Mouse (Mus musculus): ENCODE measurements around the gene Tmem239. TPM values are rescaled to one million over a fixed set of nuclear protein-coding genes. Genes with fewer than 3 reads are reported as not detected.
"Not testable (repeated sequence)": the region's sequence is repeated elsewhere in the genome, so short reads cannot be mapped to it uniquely, and the experiment has no call there.

The Tmem239 gene
- polyA plus RNA-seq (2015; fragmentation: Nextera tagmentation; extraction: Ambion mirVana), result 0.29 TPM in 1 of 2 replicates, not detected in the other

- no peak for ATAC-seq (ENCODE audit: low read depth)
- Histone ChIP-seq H3K4me3 (no peak within 1 kb of the TSS), H3K9ac (no peak within 1 kb of the TSS), H3K4me1 (replicated peaks) (peaks cover under 1% of the 10 kb centered on the region; the same call in 1 of the 2 replicates), H3K4me2 (no peak within 1 kb of the TSS), H3K27ac (replicated peaks) (no peak within 1 kb of the TSS), H3K27me3 (no peaks in the 10 kb centered on the region), H3K9me3 (no peaks in the 10 kb centered on the region), H3K36me3 (no peaks in the 10 kb centered on the region)
- 71% methylated on average over 2 of the region's 2 CpGs for WGBS
These were observed at the start of gene Tmem239 for GRCm38 (mm10) chr2:130406178-130406577. Gene Tmem239, plus strand, starts transcription at chr2:130406478.

GRCm38 (mm10) chr2:130357551-130357950, 48.7 kb upstream of the Tmem239 start:
- peaks cover 56% of the 10 kb centered on the region for H3K27me3 ChIP-seq
- WGBS, result 90% methylated on average over 5 of the region's 5 CpGs
- H3K36me3 ChIP-seq, result no peaks in the 10 kb centered on the region
- peaks cover 10% of the 10 kb centered on the region; the same call in 1 of the 2 replicates for H3K4me1 ChIP-seq (replicated peaks)
- no peak overlapping the region for H3K4me3 ChIP-seq
- H3K4me2 ChIP-seq, result no peak overlapping the region
- ATAC-seq (ENCODE audit: low read depth), result no peak
- H3K9me3 ChIP-seq, result no peaks in the 10 kb centered on the region
- no peak overlapping the region for H3K9ac ChIP-seq
- H3K27ac ChIP-seq (replicated peaks), result no peak overlapping the region

- Histone ChIP-seq H3K4me1 (replicated peaks) (peaks cover 13% of the 10 kb centered on the region; the same call in 1 of the 2 replicates), H3K9ac (no peak overlapping the region), H3K27ac (replicated peaks) (no peak overlapping the region), H3K36me3 (no peaks in the 10 kb centered on the region), H3K9me3 (no peaks in the 10 kb centered on the region), H3K27me3 (peaks cover 69% of the 10 kb centered on the region), H3K4me2 (no peak overlapping the region), H3K4me3 (no peak overlapping the region)
- ATAC-seq (ENCODE audit: low read depth), result no peak
- 19% methylated on average over 5 of the region's 5 CpGs for WGBS
These were observed 47.4 kb upstream of the Tmem239 start for GRCm38 (mm10) chr2:130358852-130359251.

- 4% methylated on average over 14 of the region's 14 CpGs for WGBS
- Histone ChIP-seq H3K27ac (replicated peaks) (no peak overlapping the region), H3K9ac (no peak overlapping the region), H3K9me3 (no peaks in the 10 kb centered on the region), H3K36me3 (no peaks in the 10 kb centered on the region), H3K4me1 (replicated peaks) (peaks cover 19% of the 10 kb centered on the region; the same call in 1 of the 2 replicates), H3K4me2 (no peak overlapping the region), H3K27me3 (peaks cover 88% of the 10 kb centered on the region), H3K4me3 (no peak overlapping the region)
- peak; percentile 41; the same call in 1 of the 2 replicates for ATAC-seq (ENCODE audit: low read depth)
These were observed 43.7 kb upstream of the Tmem239 start for GRCm38 (mm10) chr2:130362511-130363026.

GRCm38 (mm10) chr2:130365211-130366094, 40.8 kb upstream of the Tmem239 start:
- Histone ChIP-seq H3K9me3 (no peaks in the 10 kb centered on the region), H3K4me2 (peak overlapping the region; percentile 54), H3K4me3 (peak overlapping the region; percentile 33), H3K27me3 (peaks cover 63% of the 10 kb centered on the region), H3K36me3 (no peaks in the 10 kb centered on the region), H3K4me1 (replicated peaks) (peaks cover 19% of the 10 kb centered on the region; the same call in 1 of the 2 replicates), H3K27ac (replicated peaks) (no peak overlapping the region), H3K9ac (peak overlapping the region; percentile 50)
- ATAC-seq (ENCODE audit: low read depth), result no peak
- 10% methylated on average over 30 of the region's 30 CpGs for WGBS

GRCm38 (mm10) chr2:130367386-130367785, 38.9 kb upstream of the Tmem239 start:
- 70% methylated on average over 4 of the region's 4 CpGs for WGBS
- ATAC-seq (ENCODE audit: low read depth), result no peak
- no peaks in the 10 kb centered on the region for H3K36me3 ChIP-seq
- peaks cover 11% of the 10 kb centered on the region; the same call in 1 of the 2 replicates for H3K4me1 ChIP-seq (replicated peaks)
- H3K27ac ChIP-seq (replicated peaks), result no peak overlapping the region
- no peaks in the 10 kb centered on the region for H3K9me3 ChIP-seq
- no peak overlapping the region for H3K4me3 ChIP-seq
- no peak overlapping the region for H3K4me2 ChIP-seq
- no peak overlapping the region for H3K9ac ChIP-seq
- peaks cover 43% of the 10 kb centered on the region for H3K27me3 ChIP-seq

- H3K9me3 ChIP-seq; H3K36me3 ChIP-seq; H3K27me3 ChIP-seq; H3K27ac ChIP-seq (replicated peaks); H3K4me2 ChIP-seq; ATAC-seq (ENCODE audit: low read depth); H3K4me1 ChIP-seq (replicated peaks); H3K9ac ChIP-seq; H3K4me3 ChIP-seq: not testable (repeated sequence)
- 52% methylated on average over 1 of the region's 1 CpGs for WGBS
These were observed 33.3 kb upstream of the Tmem239 start for GRCm38 (mm10) chr2:130373026-130373425.

GRCm38 (mm10) chr2:130374951-130375350, 31.3 kb upstream of the Tmem239 start:
- WGBS, result 80% methylated on average over 4 of the region's 4 CpGs
- Histone ChIP-seq H3K4me1 (replicated peaks) (no peaks in the 10 kb centered on the region), H3K4me2 (no peak overlapping the region), H3K4me3 (no peak overlapping the region), H3K36me3 (no peaks in the 10 kb centered on the region), H3K27me3 (peaks cover 7% of the 10 kb centered on the region), H3K27ac (replicated peaks) (no peak overlapping the region), H3K9me3 (no peaks in the 10 kb centered on the region), H3K9ac (no peak overlapping the region)
- no peak for ATAC-seq (ENCODE audit: low read depth)

GRCm38 (mm10) chr2:130383205-130383604, 23.1 kb upstream of the Tmem239 start:
- WGBS, result 40% methylated on average over 3 of the region's 3 CpGs

GRCm38 (mm10) chr2:130383895-130384294, 22.4 kb upstream of the Tmem239 start:
- Histone ChIP-seq H3K4me1 (replicated peaks) (no peaks in the 10 kb centered on the region), H3K36me3 (no peaks in the 10 kb centered on the region), H3K9ac (no peak overlapping the region), H3K4me2 (no peak overlapping the region), H3K27ac (replicated peaks) (no peak overlapping the region), H3K27me3 (peaks cover 17% of the 10 kb centered on the region; the same call in 1 of the 2 replicates), H3K4me3 (no peak overlapping the region), H3K9me3 (no peaks in the 10 kb centered on the region)
- 76% methylated on average over 6 of the region's 6 CpGs for WGBS
- no peak for ATAC-seq (ENCODE audit: low read depth)

More at GRCm38 (mm10) chr2:130383205-130383604, 23.1 kb upstream of the Tmem239 start:
- peaks cover 17% of the 10 kb centered on the region; the same call in 1 of the 2 replicates for H3K27me3 ChIP-seq
- no peaks in the 10 kb centered on the region for H3K4me1 ChIP-seq (replicated peaks)
- H3K27ac ChIP-seq (replicated peaks), result no peak overlapping the region
- no peak overlapping the region for H3K4me3 ChIP-seq
- no peaks in the 10 kb centered on the region for H3K9me3 ChIP-seq
- H3K36me3 ChIP-seq, result no peaks in the 10 kb centered on the region
- no peak for ATAC-seq (ENCODE audit: low read depth)
- H3K4me2 ChIP-seq, result no peak overlapping the region
- H3K9ac ChIP-seq, result no peak overlapping the region

GRCm38 (mm10) chr2:130386212-130386611, 20.1 kb upstream of the Tmem239 start:
- H3K4me2 ChIP-seq, result no peak overlapping the region
- peaks cover 17% of the 10 kb centered on the region; the same call in 1 of the 2 replicates for H3K27me3 ChIP-seq
- no peak overlapping the region for H3K9ac ChIP-seq
- no peaks in the 10 kb centered on the region for H3K36me3 ChIP-seq
- whole genome bisulfite sequencing, result 78% methylated on average over 1 of the region's 1 CpGs
- no peak for ATAC-seq (ENCODE audit: low read depth)
- no peak overlapping the region for H3K4me3 ChIP-seq
- H3K4me1 ChIP-seq (replicated peaks), result no peaks in the 10 kb centered on the region
- H3K27ac ChIP-seq (replicated peaks), result no peak overlapping the region
- H3K9me3 ChIP-seq, result no peaks in the 10 kb centered on the region

- ATAC-seq (ENCODE audit: low read depth), result no peak
- Histone ChIP-seq H3K27ac (replicated peaks) (no peak overlapping the region), H3K4me2 (no peak overlapping the region), H3K9me3 (no peaks in the 10 kb centered on the region), H3K4me1 (replicated peaks) (no peaks in the 10 kb centered on the region), H3K36me3 (0 out of 2 replicates have a peak, but pooled peaks cover 4% of the 10 kb centered on the region), H3K27me3 (peaks cover 7% of the 10 kb centered on the region; the same call in 1 of the 2 replicates), H3K9ac (no peak overlapping the region), H3K4me3 (no peak overlapping the region)
- 75% methylated on average over 2 of the region's 2 CpGs for WGBS
These were observed 17.5 kb upstream of the Tmem239 start for GRCm38 (mm10) chr2:130388796-130389195.

Data from neural tube, embryonic 13.5 days (tissue).